Mouse (Mus musculus) stomach, embryonic 14.5 days (tissue): ENCODE measurements around the gene Pkd1l1. TPM values are rescaled to one million over a fixed set of nuclear protein-coding genes. Genes with fewer than 3 reads are reported as not detected.

Source experiments
- ATAC-seq: fragments of 200-750 bp; cut with Nextera tagmentation; 2 replicates; pipeline ENCODE4 v1.8.0; 2017; ENCODE audit warnings: low read depth, moderate TSS enrichment; ENCODE audit not compliant: insufficient number of reproducible peaks, insufficient read depth, low FRiP score
- H3K27ac ChIP-seq: fragments of 300-500 bp; sonication (generic); 2 replicates; pipeline ENCODE4 v1.5.1; 2014; ENCODE audit warnings: mild to moderate bottlenecking, low read length, moderate library complexity, mixed read lengths
- H3K27me3 ChIP-seq: fragments of 300-500 bp; sonication (generic); 2 replicates; pipeline ENCODE4 v1.6.1; 2014; ENCODE audit warnings: low read length, control low read depth, mixed read lengths; ENCODE audit not compliant: control insufficient read depth, insufficient read depth
- H3K36me3 ChIP-seq: fragments of 300-500 bp; sonication (generic); 2 replicates; pipeline ENCODE4 v1.6.1; 2014; ENCODE audit warnings: mild to moderate bottlenecking, control low read depth, low read length, moderate library complexity, mixed read lengths; ENCODE audit not compliant: control insufficient read depth, insufficient read depth
- H3K4me1 ChIP-seq: fragments of 300-500 bp; sonication (generic); 2 replicates; pipeline ENCODE4 v1.6.1; 2014; ENCODE audit warnings: low read length, control low read depth, mixed read lengths; ENCODE audit not compliant: control insufficient read depth, insufficient read depth
- H3K4me2 ChIP-seq: fragments of 300-500 bp; sonication (generic); replicated peaks from 2 replicates; pipeline ENCODE4 v1.6.1; 2014; ENCODE audit warnings: low read depth, low read length, control low read depth
- H3K4me3 ChIP-seq: fragments of 300-500 bp; sonication (generic); 2 replicates; pipeline ENCODE4 v1.5.1; 2014; ENCODE audit warnings: low read depth, low read length, control low read depth
- H3K9ac ChIP-seq: fragments of 300-500 bp; sonication (generic); replicated peaks from 2 replicates; pipeline ENCODE4 v1.6.1; 2014; ENCODE audit warnings: low read depth, mild to moderate bottlenecking, control low read depth, low read length, moderate library complexity, mixed read lengths
- H3K9me3 ChIP-seq: fragments of 300-500 bp; sonication (generic); 2 replicates; pipeline ENCODE4 v1.6.1; 2016; ENCODE audit warnings: low read depth, low read length, control low read depth; ENCODE audit not compliant: control insufficient read depth
- WGBS: fragments of 180-500 bp; shearing (Covaris S2); extraction: QIAGEN DNeasy Blood & Tissue Kit; methylation state at CpG from one replicate; pipeline ENCODE4 v1.1.7; 2014; 5-methylcytosine and 5-hydroxymethylcytosine counted together
- polyA plus RNA-seq: library from polyadenylated mRNA; unstranded; fragments of >200 nt; fragmentation: Nextera tagmentation; extraction: Ambion mirVana; gene quantifications from 2 replicates; pipeline ENCODE4 v1.2.1, GENCODE M21; 2014

Pkd1l1 gene
- polyA plus RNA-seq, 1 experiment from 2014 or later, result 0.09 TPM

- Histone ChIP-seq H3K9ac (no peak overlapping the region), H3K4me1 (peaks cover 14% of the 10 kb centered on the region), H3K36me3 (peaks cover 15% of the 10 kb centered on the region), H3K27me3 (no peaks in the 10 kb centered on the region), H3K9me3 (no peaks in the 10 kb centered on the region), H3K27ac (no peak overlapping the region), H3K4me3 (no peak overlapping the region), H3K4me2 (no peak overlapping the region)
- 63% methylated on average over 4 of the region's 4 CpGs for WGBS
- no peak for ATAC-seq
Measured at GRCm38 (mm10) chr11:8988084-8988483, 15.0 kb upstream of the Pkd1l1 start.

GRCm38 (mm10) chr11:8986058-8986457 lies 13.0 kb upstream of the Pkd1l1 start:
- ATAC-seq, result peak; percentile 66; the same call in 1 of the 2 replicates
- Histone ChIP-seq H3K4me1 (peaks cover 14% of the 10 kb centered on the region), H3K4me3 (no peak overlapping the region), H3K27me3 (no peaks in the 10 kb centered on the region), H3K4me2 (no peak overlapping the region), H3K9me3 (no peaks in the 10 kb centered on the region), H3K36me3 (0 out of 2 replicates have a peak, but pooled peaks cover under 1% of the 10 kb centered on the region), H3K27ac (no peak overlapping the region; the same call in 1 of the 2 replicates), H3K9ac (no peak overlapping the region)

- WGBS, result 27% methylated on average over 6 of the region's 6 CpGs
- no peaks in the 10 kb centered on the region for H3K36me3 ChIP-seq
- H3K9ac ChIP-seq, result no peak overlapping the region
- H3K4me1 ChIP-seq, result peaks cover 14% of the 10 kb centered on the region
- no peak overlapping the region for H3K27ac ChIP-seq
- peak; percentile 58; the same call in 1 of the 2 replicates for ATAC-seq
- H3K27me3 ChIP-seq, result no peaks in the 10 kb centered on the region
- no peaks in the 10 kb centered on the region for H3K9me3 ChIP-seq
- H3K4me3 ChIP-seq, result no peak overlapping the region
- H3K4me2 ChIP-seq, result no peak overlapping the region
Measured at GRCm38 (mm10) chr11:8983237-8983861, 10.3 kb upstream of the Pkd1l1 start.

GRCm38 (mm10) chr11:8978154-8978553 lies 5.1 kb upstream of the Pkd1l1 start:
- no peak overlapping the region for H3K4me2 ChIP-seq
- H3K4me3 ChIP-seq, result no peak overlapping the region
- H3K27ac ChIP-seq, result no peak overlapping the region
- WGBS, result 83% methylated on average over 4 of the region's 4 CpGs
- no peak overlapping the region for H3K9ac ChIP-seq
- H3K36me3 ChIP-seq, result no peaks in the 10 kb centered on the region
- no peak for ATAC-seq
- H3K9me3 ChIP-seq, result no peaks in the 10 kb centered on the region
- no peaks in the 10 kb centered on the region for H3K27me3 ChIP-seq
- H3K4me1 ChIP-seq, result peaks cover 4% of the 10 kb centered on the region; the same call in 1 of the 2 replicates

- no peak for ATAC-seq
- Histone ChIP-seq H3K9me3 (no peaks in the 10 kb centered on the region), H3K9ac (no peak overlapping the region), H3K4me1 (peaks cover 4% of the 10 kb centered on the region; the same call in 1 of the 2 replicates), H3K27ac (no peak overlapping the region), H3K4me2 (no peak overlapping the region), H3K4me3 (no peak overlapping the region), H3K27me3 (no peaks in the 10 kb centered on the region), H3K36me3 (no peaks in the 10 kb centered on the region)
- WGBS, result 74% methylated on average over 6 of the region's 6 CpGs
Measured at GRCm38 (mm10) chr11:8972093-8972492, 973 bp downstream of the Pkd1l1 start.

GRCm38 (mm10) chr11:8970509-8970908 lies 2.6 kb downstream of the Pkd1l1 start:
- ATAC-seq, result no peak
- H3K9me3 ChIP-seq, result no peaks in the 10 kb centered on the region
- no peaks in the 10 kb centered on the region for H3K36me3 ChIP-seq
- H3K27ac ChIP-seq, result no peak overlapping the region
- no peak overlapping the region for H3K4me3 ChIP-seq
- H3K27me3 ChIP-seq, result no peaks in the 10 kb centered on the region
- H3K4me2 ChIP-seq, result no peak overlapping the region
- no peak overlapping the region for H3K9ac ChIP-seq
- 55% methylated on average over 9 of the region's 9 CpGs for WGBS
- no peaks in the 10 kb centered on the region for H3K4me1 ChIP-seq

GRCm38 (mm10) chr11:8968094-8968493 lies 5.0 kb downstream of the Pkd1l1 start:
- H3K4me1 ChIP-seq, result no peaks in the 10 kb centered on the region
- 95% methylated on average over 7 of the region's 7 CpGs for WGBS
- H3K9me3 ChIP-seq, result no peaks in the 10 kb centered on the region
- H3K9ac ChIP-seq, result no peak overlapping the region
- H3K4me3 ChIP-seq, result no peak overlapping the region
- no peak overlapping the region for H3K27ac ChIP-seq
- no peak overlapping the region for H3K4me2 ChIP-seq
- no peaks in the 10 kb centered on the region for H3K27me3 ChIP-seq
- no peak for ATAC-seq
- H3K36me3 ChIP-seq, result no peaks in the 10 kb centered on the region

- 56% methylated on average over 10 of the region's 10 CpGs for WGBS
- H3K4me2 ChIP-seq, result no peak overlapping the region
- no peaks in the 10 kb centered on the region for H3K36me3 ChIP-seq
- ATAC-seq, result no peak
- no peak overlapping the region for H3K9ac ChIP-seq
- no peaks in the 10 kb centered on the region; the same call in 1 of the 2 replicates for H3K9me3 ChIP-seq
- H3K4me1 ChIP-seq, result no peaks in the 10 kb centered on the region
- H3K27ac ChIP-seq, result no peak overlapping the region
- no peaks in the 10 kb centered on the region for H3K27me3 ChIP-seq
- no peak overlapping the region for H3K4me3 ChIP-seq
Measured at GRCm38 (mm10) chr11:8958572-8958971, 14.5 kb downstream of the Pkd1l1 start.

GRCm38 (mm10) chr11:8958108-8958507 lies 15.0 kb downstream of the Pkd1l1 start:
- Histone ChIP-seq H3K4me3 (no peak overlapping the region), H3K4me1 (no peaks in the 10 kb centered on the region), H3K9ac (no peak overlapping the region), H3K27ac (no peak overlapping the region), H3K27me3 (no peaks in the 10 kb centered on the region), H3K9me3 (no peaks in the 10 kb centered on the region; the same call in 1 of the 2 replicates), H3K4me2 (no peak overlapping the region), H3K36me3 (no peaks in the 10 kb centered on the region)
- ATAC-seq, result no peak
- 63% methylated on average over 4 of the region's 4 CpGs for WGBS
